Mouse (Mus musculus) heart, embryonic 16.5 days (tissue): Measurements from ENCODE around the gene Disp1. TPM values are rescaled to one million over a fixed set of nuclear protein-coding genes. Genes with fewer than 3 reads are reported as not detected.

Experiments used
- ATAC-seq: fragments of 200-750 bp; cut with Nextera tagmentation; replicated peaks from 2 replicates; pipeline ENCODE4 v1.8.0; 2017; ENCODE audit warnings: moderate number of reproducible peaks; ENCODE audit not compliant: insufficient read depth, low FRiP score; ENCODE audit errors: extremely low read depth
- H3K27ac ChIP-seq: fragments of 300-500 bp; sonication (generic); 2 replicates; pipeline ENCODE4 v1.5.1; 2014; ENCODE audit warnings: mild to moderate bottlenecking, low read length, control low read depth, moderate library complexity
- H3K27me3 ChIP-seq: fragments of 300-500 bp; sonication (generic); 2 replicates; pipeline ENCODE4 v1.6.1; 2014; ENCODE audit warnings: low read length, mixed read lengths; ENCODE audit not compliant: control insufficient read depth, insufficient read depth
- H3K36me3 ChIP-seq: fragments of 300-500 bp; sonication (generic); 2 replicates; pipeline ENCODE4 v1.6.1; 2014; ENCODE audit not compliant: control insufficient read depth, insufficient read depth
- H3K4me1 ChIP-seq: fragments of 300-500 bp; sonication (generic); 2 replicates; pipeline ENCODE4 v1.6.1; 2014; ENCODE audit warnings: low read length, mixed read lengths; ENCODE audit not compliant: control insufficient read depth, insufficient read depth
- H3K4me2 ChIP-seq: fragments of 300-500 bp; sonication (generic); 2 replicates; pipeline ENCODE4 v1.6.1; 2014; ENCODE audit warnings: low read depth, mild to moderate bottlenecking, control low read depth, low read length
- H3K4me3 ChIP-seq: fragments of 300-500 bp; sonication (generic); 2 replicates; pipeline ENCODE4 v1.5.1; 2014; ENCODE audit warnings: mild to moderate bottlenecking, control low read depth, low read length
- H3K9ac ChIP-seq: fragments of 300-500 bp; sonication (generic); 2 replicates; pipeline ENCODE4 v1.6.1; 2014; ENCODE audit warnings: low read length, control low read depth
- H3K9me3 ChIP-seq: fragments of 300-500 bp; sonication (generic); replicated peaks from 2 replicates; pipeline ENCODE4 v1.6.1; 2016; ENCODE audit warnings: low read length; ENCODE audit not compliant: control insufficient read depth
- WGBS: fragments of 180-500 bp; shearing (Covaris S2); extraction: QIAGEN DNeasy Blood & Tissue Kit; methylation state at CpG from one replicate; pipeline ENCODE4 v1.1.7; 2014; 5-methylcytosine and 5-hydroxymethylcytosine counted together
- polyA plus RNA-seq: library from polyadenylated mRNA; unstranded; fragments of >200 nt; fragmentation: Nextera tagmentation; extraction: Ambion mirVana; gene quantifications from 2 replicates; pipeline ENCODE4 v1.2.1, GENCODE M21; 2015

Disp1 gene
- polyA plus RNA-seq, 1 experiment from 2014 or later, result 10.3 TPM

DNA sequence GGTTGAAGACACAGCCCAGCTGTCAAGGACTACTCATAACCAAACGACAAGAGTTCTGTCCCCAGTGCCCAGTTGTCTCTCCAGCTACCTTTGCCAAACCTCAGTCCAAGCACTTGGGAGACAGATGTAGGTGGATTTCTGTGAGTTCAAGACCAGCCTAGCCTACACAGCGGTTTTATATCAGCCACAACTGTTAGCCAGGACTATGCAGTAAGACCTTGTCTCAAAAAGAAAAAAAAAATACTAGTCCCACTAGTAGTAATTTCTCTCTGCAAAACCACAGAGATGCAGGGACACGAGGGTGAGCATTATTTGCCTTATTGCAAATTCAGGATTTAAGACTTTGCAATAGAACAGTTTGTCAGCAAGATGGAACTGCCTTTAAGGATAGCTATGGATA lies 120.0 kb downstream of the Disp1 start:
- WGBS, result 84% methylated on average over 3 of the region's 3 CpGs
- ATAC-seq, result no peak
- no peak overlapping the region for H3K4me2 ChIP-seq

DNA sequence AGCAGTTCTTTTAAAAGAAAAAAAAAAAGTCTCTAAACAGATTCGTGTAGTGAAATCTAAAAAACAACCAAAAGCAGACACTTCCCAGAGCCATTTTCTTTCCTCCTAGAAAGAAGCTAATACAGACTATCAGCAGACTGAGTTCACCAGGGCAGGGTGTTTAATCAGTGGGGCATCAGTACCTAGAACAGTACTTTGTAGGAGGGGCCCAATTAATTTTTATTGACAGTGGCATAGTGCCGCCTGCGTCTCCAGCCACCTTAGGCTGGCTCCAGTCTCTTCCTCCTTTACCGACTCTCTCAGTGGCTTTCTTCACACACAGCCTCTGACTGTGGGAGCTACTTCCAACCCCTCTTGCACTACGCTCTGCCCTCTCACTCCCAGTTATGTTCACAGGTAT lies 121.1 kb downstream of the Disp1 start:
- H3K4me3 ChIP-seq, result no peak overlapping the region
- 86% methylated on average over 5 of the region's 5 CpGs for WGBS
- H3K36me3 ChIP-seq, result no peaks in the 10 kb centered on the region
- H3K4me2 ChIP-seq, result no peak overlapping the region
- no peaks in the 10 kb centered on the region for H3K27me3 ChIP-seq
- no peak overlapping the region for H3K27ac ChIP-seq
- H3K9ac ChIP-seq, result no peak overlapping the region
- no peaks in the 10 kb centered on the region for H3K4me1 ChIP-seq
- ATAC-seq, result no peak
- no peaks in the 10 kb centered on the region for H3K9me3 ChIP-seq

More for the DNA sequence above, 120.0 kb downstream of the Disp1 start:
- no peak overlapping the region for H3K4me3 ChIP-seq
- H3K4me1 ChIP-seq, result no peaks in the 10 kb centered on the region
- no peaks in the 10 kb centered on the region for H3K27me3 ChIP-seq
- no peak overlapping the region for H3K9ac ChIP-seq
- H3K27ac ChIP-seq, result no peak overlapping the region
- H3K36me3 ChIP-seq, result no peaks in the 10 kb centered on the region
- no peaks in the 10 kb centered on the region for H3K9me3 ChIP-seq

DNA sequence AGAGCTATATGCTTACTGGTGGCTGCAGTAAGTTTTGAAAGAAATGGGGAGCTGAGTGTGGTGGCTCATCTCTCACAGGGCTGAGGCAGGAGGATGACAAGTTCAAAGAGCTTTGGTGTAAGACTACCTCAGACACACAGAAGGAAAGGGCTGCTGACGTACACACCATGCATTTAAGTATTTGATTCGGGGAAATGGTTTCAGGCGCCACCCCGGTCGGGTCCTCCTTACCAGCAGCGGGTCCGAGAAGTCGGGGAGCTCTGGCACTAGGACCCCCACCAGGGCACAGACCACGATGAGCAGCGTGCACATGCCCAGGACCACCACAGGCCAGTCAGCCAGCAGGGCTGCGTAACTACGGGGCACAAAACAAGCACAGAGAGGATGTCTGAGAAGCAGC lies 121.6 kb downstream of the Disp1 start:
- H3K36me3 ChIP-seq, result no peaks in the 10 kb centered on the region
- H3K9me3 ChIP-seq, result no peaks in the 10 kb centered on the region
- H3K4me3 ChIP-seq, result no peak overlapping the region
- no peak for ATAC-seq
- WGBS, result 97% methylated on average over 12 of the region's 12 CpGs
- H3K4me1 ChIP-seq, result no peaks in the 10 kb centered on the region
- no peak overlapping the region for H3K9ac ChIP-seq
- H3K4me2 ChIP-seq, result no peak overlapping the region
- no peaks in the 10 kb centered on the region for H3K27me3 ChIP-seq
- H3K27ac ChIP-seq, result no peak overlapping the region

DNA sequence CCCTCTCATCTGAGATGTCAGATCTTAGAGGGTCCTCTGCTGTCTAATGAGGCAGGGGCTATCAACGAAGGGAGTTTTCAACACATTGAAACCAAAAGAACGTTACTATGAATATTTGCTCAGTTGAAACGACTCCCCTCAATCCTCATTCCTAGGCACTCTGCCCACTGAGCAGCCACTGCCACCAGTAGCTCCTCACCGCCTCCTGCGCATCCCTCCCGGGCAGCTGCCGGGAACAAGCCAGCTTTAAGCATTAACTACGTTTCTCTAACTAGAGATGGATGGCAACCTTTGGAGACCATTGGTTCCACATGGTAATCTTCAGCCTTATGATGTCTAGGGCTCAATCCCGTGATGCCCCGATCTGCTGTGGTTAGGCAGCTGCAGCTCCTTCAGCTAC lies 123.7 kb downstream of the Disp1 start:
- Histone ChIP-seq H3K4me2 (no peak overlapping the region), H3K9ac (no peak overlapping the region), H3K36me3 (no peaks in the 10 kb centered on the region), H3K27ac (no peak overlapping the region), H3K9me3 (no peaks in the 10 kb centered on the region), H3K27me3 (no peaks in the 10 kb centered on the region), H3K4me1 (no peaks in the 10 kb centered on the region), H3K4me3 (no peak overlapping the region)
- no peak for ATAC-seq
- WGBS, result 86% methylated on average over 10 of the region's 10 CpGs

DNA sequence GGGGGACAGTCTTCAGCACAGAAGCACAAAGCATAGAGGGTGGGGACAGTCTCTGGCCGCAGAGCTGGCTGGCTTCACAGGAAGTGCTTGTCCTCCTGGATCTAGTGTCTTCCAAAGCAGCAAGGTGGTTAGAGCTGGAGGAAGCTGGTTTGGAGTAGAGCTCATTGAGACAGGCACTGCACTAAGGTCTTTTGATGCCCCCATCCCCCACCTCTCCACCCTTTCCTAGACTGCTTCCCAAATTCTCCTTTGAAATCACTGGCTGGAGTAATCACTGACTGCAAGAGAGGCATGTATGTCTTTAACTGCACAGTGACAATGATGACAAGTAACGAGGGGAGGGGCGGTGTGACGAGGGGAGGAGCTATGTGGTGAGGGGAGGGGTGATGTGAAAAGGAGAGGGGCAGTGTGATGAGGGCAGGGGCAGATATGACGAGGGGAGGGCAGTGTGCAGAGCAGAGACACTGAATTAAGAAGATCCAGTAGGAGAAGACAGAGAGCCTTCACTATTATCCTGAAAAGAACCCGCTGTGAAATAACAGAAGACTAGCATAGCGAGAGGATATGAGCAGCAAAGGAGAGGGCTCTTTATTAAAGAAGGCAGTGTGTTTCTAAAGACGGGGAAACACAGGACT lies 125.8 kb downstream of the Disp1 start:
- no peaks in the 10 kb centered on the region for H3K4me1 ChIP-seq
- H3K27me3 ChIP-seq, result no peaks in the 10 kb centered on the region
- no peak for ATAC-seq
- H3K27ac ChIP-seq, result no peak overlapping the region
- no peaks in the 10 kb centered on the region for H3K9me3 ChIP-seq
- H3K36me3 ChIP-seq, result no peaks in the 10 kb centered on the region
- H3K4me3 ChIP-seq, result no peak overlapping the region
- 64% methylated on average over 8 of the region's 8 CpGs for WGBS
- H3K4me2 ChIP-seq, result no peak overlapping the region
- no peak overlapping the region for H3K9ac ChIP-seq

DNA sequence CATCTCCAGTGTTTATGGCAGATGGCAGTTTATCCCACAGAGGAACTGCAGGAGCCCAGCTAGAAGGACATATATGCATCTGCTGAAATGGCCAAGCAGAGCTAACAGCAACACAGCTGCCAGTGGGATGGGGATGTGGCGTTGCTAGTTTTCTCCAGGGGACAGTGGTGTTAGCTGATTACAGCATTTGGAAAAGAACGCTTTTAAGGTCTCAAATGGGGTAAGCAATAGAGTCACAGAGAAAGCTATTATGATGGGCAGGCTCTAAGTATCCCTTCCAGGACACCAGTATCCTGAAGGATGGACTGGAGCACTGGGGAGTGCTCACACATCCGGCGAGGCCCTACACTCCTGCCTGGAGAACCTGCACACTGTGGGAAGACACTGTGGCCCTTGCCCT lies 129.0 kb downstream of the Disp1 start:
- no peak overlapping the region for H3K9ac ChIP-seq
- H3K9me3 ChIP-seq, result 0 out of 2 replicates have a peak, but pooled peaks cover 4% of the 10 kb centered on the region
- H3K4me2 ChIP-seq, result no peak overlapping the region
- H3K4me1 ChIP-seq, result no peaks in the 10 kb centered on the region
- WGBS, result 77% methylated on average over 4 of the region's 4 CpGs
- no peak overlapping the region for H3K4me3 ChIP-seq
- no peak for ATAC-seq
- no peaks in the 10 kb centered on the region for H3K27me3 ChIP-seq
- H3K36me3 ChIP-seq, result peaks cover 23% of the 10 kb centered on the region
- no peak overlapping the region for H3K27ac ChIP-seq

DNA sequence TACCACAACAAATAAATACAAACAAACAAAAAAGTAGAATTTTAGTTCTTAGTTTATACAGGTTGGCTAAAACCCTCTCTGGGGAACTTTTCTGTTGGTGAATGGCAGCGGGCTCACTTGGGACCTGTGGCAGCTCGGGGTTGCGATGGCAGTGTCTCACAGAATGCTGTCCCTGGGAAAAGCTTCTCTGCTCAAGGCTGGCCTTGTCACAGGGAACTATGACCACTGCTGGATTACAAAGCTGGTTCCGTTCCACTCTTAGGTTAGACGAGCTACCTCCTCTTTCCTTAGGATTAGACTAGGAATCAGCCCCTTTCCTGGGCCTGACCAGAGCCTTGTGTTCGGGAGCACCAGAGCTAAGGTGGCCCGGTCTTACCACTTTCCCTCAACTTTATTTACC lies 130.1 kb downstream of the Disp1 start:
- no peak overlapping the region for H3K4me2 ChIP-seq
- H3K36me3 ChIP-seq, result peaks cover 34% of the 10 kb centered on the region
- H3K4me3 ChIP-seq, result no peak overlapping the region
- H3K4me1 ChIP-seq, result no peaks in the 10 kb centered on the region
- H3K27ac ChIP-seq, result no peak overlapping the region
- 0 out of 2 replicates have a peak, but pooled peaks cover 4% of the 10 kb centered on the region for H3K9me3 ChIP-seq
- ATAC-seq, result no peak
- H3K27me3 ChIP-seq, result no peaks in the 10 kb centered on the region
- 91% methylated on average over 7 of the region's 7 CpGs for WGBS
- H3K9ac ChIP-seq, result no peak overlapping the region

DNA sequence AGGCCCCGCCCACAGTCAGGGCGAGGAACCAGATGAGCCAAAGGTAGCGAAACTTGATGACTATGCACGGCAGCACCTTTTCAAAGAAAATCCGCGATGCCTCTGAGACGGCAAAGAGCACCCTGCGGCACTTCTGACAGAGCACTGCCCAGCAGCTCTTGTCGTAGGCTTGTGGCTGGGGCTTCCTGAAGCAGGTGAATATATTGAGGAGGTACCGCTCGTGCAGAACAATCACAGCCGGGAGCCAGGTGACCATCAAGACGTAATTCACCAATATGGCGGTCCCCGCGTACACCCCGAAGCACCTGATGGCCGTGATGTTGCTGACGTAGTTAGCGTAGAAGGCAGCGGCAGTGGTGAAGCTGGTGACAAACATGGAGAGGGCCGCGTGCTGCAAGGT lies 132.7 kb downstream of the Disp1 start:
- Histone ChIP-seq H3K4me2 (no peak overlapping the region), H3K4me1 (peaks cover 7% of the 10 kb centered on the region), H3K27me3 (no peaks in the 10 kb centered on the region), H3K36me3 (peaks cover 41% of the 10 kb centered on the region), H3K4me3 (no peak overlapping the region), H3K27ac (no peak overlapping the region), H3K9me3 (0 out of 2 replicates have a peak, but pooled peaks cover 4% of the 10 kb centered on the region), H3K9ac (no peak overlapping the region)
- no peak for ATAC-seq
- WGBS, result 96% methylated on average over 23 of the region's 23 CpGs

DNA sequence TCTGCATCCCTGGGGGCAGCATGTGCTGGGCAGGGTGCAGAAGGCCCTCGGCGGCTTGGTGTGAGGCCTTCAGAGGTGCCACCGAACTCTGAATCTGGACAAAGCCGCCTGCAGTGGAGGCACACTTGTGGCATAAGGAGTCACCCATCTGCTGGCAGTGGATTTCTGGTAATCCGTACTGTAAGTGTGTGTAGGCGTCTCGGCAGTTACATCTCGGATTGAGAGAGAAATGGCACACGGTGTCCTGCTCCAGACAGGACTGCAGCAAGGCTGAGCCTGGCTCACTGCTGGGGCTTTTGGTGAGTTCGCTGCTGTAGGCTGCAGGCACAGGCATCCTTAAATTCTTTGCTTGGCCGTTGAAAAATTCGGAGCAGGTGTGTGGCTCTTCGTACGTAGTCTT lies 134.5 kb downstream of the Disp1 start:
- Histone ChIP-seq H3K27me3 (no peaks in the 10 kb centered on the region), H3K9me3 (0 out of 2 replicates have a peak, but pooled peaks cover 4% of the 10 kb centered on the region), H3K9ac (no peak overlapping the region), H3K4me2 (no peak overlapping the region), H3K4me3 (no peak overlapping the region), H3K36me3 (peaks cover 41% of the 10 kb centered on the region), H3K4me1 (peaks cover 7% of the 10 kb centered on the region), H3K27ac (no peak overlapping the region)
- ATAC-seq, result no peak
- WGBS, result 89% methylated on average over 14 of the region's 14 CpGs
